Mouse (Mus musculus) heart, adult 2 months (tissue): ENCODE results near the gene Canx.

ENCODE experiments used
- CTCF ChIP-seq: fragments of 200-600 bp; IDR thresholded peaks from 2 replicates; pipeline ENCODE4 v1.8.1; 2022; ENCODE audit warnings: antibody characterized with exemption, mild to moderate bottlenecking, moderate library complexity
- EP300 ChIP-seq: fragments of 200-500 bp; IDR thresholded peaks from 2 replicates; pipeline ENCODE4 v1.6.1; 2011; ENCODE audit warnings: low read depth, low read length, control low read depth; ENCODE audit not compliant: insufficient read depth
- POLR2A ChIP-seq: fragments of 200-500 bp; IDR thresholded peaks from 2 replicates; pipeline ENCODE4 v1.6.1; 2011; ENCODE audit warnings: mild to moderate bottlenecking, low read depth, low read length, control low read depth; ENCODE audit not compliant: insufficient read depth

DNA sequence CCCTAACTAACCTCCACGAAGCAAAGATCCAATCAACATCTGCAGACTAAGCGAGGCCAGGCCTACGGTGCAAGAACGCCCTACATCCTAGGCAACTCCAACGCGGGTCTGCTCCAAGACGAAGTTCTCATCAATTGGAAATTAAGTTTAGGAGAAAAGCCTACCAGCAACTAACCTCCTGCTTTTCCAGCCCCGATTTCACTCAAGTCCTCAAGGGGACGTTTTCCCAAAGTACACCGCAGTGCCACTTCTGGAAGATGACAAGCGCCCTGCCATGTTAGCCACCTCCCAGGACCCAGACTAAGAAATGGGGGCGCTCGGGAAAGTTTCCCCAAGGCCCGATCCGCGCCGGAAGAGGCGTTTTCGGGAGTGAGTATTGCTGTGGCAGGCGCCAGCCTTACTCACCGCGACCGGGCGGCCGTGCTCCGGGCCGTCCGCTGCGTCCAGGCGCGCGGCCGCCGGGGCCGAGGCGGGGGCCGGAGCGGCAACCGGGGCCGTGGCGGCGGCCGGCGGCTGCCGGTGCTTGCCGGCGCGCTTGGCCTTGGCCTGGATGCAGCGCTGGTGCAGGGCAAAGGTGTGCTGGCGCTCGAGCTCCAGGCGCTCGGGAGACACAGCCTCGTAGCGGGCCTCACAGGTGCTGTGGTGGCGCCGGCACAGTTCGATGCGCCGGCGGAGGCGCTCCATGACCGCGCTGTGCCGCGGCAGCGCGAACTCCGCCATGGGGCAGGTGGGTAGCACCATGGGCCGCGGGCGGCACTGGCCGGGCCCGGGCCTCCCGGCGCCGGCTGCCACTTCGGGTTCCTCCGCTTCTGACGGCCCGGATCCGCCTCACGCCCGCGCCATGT lies 33.9 kb downstream of the Canx start:
- TF ChIP-seq CTCF (no peak), POLR2A (0 out of 2 replicates have a peak, but pooled peaks have one; percentile 5), EP300 (no peak)
